Mouse (Mus musculus) CH12.LX (cell line): ENCODE results near the gene Prpf31. TPM values are rescaled to one million over a fixed set of nuclear protein-coding genes. Genes with fewer than 3 reads are reported as not detected.

Source experiments
- DNase-seq: peaks from one replicate; pipeline ENCODE4 v3.0.0-alpha.2; 2013; ENCODE audit errors: extremely low read depth
- H3K27ac ChIP-seq: 2 replicates; pipeline ENCODE4 v1.5.1; 2012; ENCODE audit warnings: low read depth, mild to moderate bottlenecking, control low read depth, moderate library complexity; ENCODE audit not compliant: insufficient read depth
- H3K27me3 ChIP-seq: replicated peaks from 2 replicates; pipeline ENCODE3; 2012; ENCODE audit warnings: inconsistent platforms
- H3K36me3 ChIP-seq, 2 experiments: replicated peaks in 1 of 2; 2 replicates each; pipeline versions ENCODE3 to v1.6.1; 2012; ENCODE audit warnings: inconsistent platforms in 1 of 2, low read length in 1 of 2, mild to moderate bottlenecking in 1 of 2, mixed read lengths in 1 of 2, moderate library complexity in 1 of 2; ENCODE audit not compliant: control insufficient read depth in 1 of 2, insufficient read depth in 1 of 2
- H3K4me1 ChIP-seq, 2 experiments: 2 replicates each; pipeline ENCODE4 v1.6.1; 2012; ENCODE audit warnings: inconsistent platforms in 1 of 2, moderate library complexity in 1 of 2; ENCODE audit not compliant: insufficient read depth in 2 of 2, control insufficient read depth in 1 of 2
- H3K4me2 ChIP-seq: 2 replicates; pipeline ENCODE4 v1.6.1; 2012; ENCODE audit warnings: low read depth, mild to moderate bottlenecking, control low read depth; ENCODE audit not compliant: poor library complexity, insufficient read depth, severe bottlenecking
- H3K4me3 ChIP-seq, 3 experiments: fragments of 150-350 bp in 1 of 3; sonication (generic) in 1 of 3; replicated peaks in 1 of 3; 2 replicates each; pipeline versions ENCODE3 to v1.5.1; 2011 to 2012; ENCODE audit warnings: low read depth in 2 of 3, low read length in 2 of 3, mild to moderate bottlenecking in 2 of 3, moderate library complexity in 2 of 3, control low read depth in 1 of 3, improper control_type of control experiment in 1 of 3, inconsistent platforms in 1 of 3, mixed read lengths in 1 of 3; ENCODE audit not compliant: poor library complexity in 1 of 3
- H3K79me2 ChIP-seq: replicated peaks from 2 replicates; pipeline ENCODE4 v1.6.1; 2012; ENCODE audit warnings: mild to moderate bottlenecking, moderate library complexity; ENCODE audit not compliant: control insufficient read depth, poor library complexity, insufficient read depth, severe bottlenecking; ENCODE audit errors: extremely low read depth
- H3K9ac ChIP-seq: 2 replicates; pipeline ENCODE4 v1.6.1; 2012; ENCODE audit warnings: low read depth, mild to moderate bottlenecking, control low read depth, moderate library complexity; ENCODE audit not compliant: insufficient read depth
- H3K9me3 ChIP-seq: replicated peaks from 2 replicates; pipeline ENCODE3; 2012; ENCODE audit warnings: low read length, inconsistent platforms, mixed read lengths
- BHLHE40 ChIP-seq: IDR thresholded peaks from 2 replicates; pipeline ENCODE4 v1.6.1; 2011; ENCODE audit warnings: mild to moderate bottlenecking, low read depth, low read length, improper control_type of control experiment
- CHD2 ChIP-seq: IDR thresholded peaks from 2 replicates; pipeline ENCODE4 v1.6.1; 2011; ENCODE audit warnings: low read length, improper control_type of control experiment
- CTCF ChIP-seq, 2 experiments: IDR thresholded peaks in 1 of 2; conservative IDR thresholded peaks in 1 of 2; 2 replicates each; pipeline ENCODE4 v1.5.1; 2011 to 2012; ENCODE audit warnings: low read depth in 2 of 2, low read length in 2 of 2, improper control_type of control experiment in 1 of 2, inconsistent platforms in 1 of 2, mild to moderate bottlenecking in 1 of 2, moderate library complexity in 1 of 2
- ELF1 ChIP-seq: IDR thresholded peaks from 2 replicates; pipeline ENCODE4 v1.6.1; 2014; ENCODE audit warnings: low read depth, mild to moderate bottlenecking, inconsistent platforms, low read length, improper control_type of control experiment
- GABPA ChIP-seq: IDR thresholded peaks from 2 replicates; pipeline ENCODE4 v1.6.1; 2012; ENCODE audit warnings: low read depth, low read length, improper control_type of control experiment, inconsistent platforms; ENCODE audit not compliant: insufficient replicate concordance
- IRF4 ChIP-seq: IDR thresholded peaks from 2 replicates; pipeline ENCODE4 v1.6.1; 2014; ENCODE audit warnings: low read depth, mild to moderate bottlenecking, inconsistent platforms, low read length, improper control_type of control experiment
- JUND ChIP-seq: conservative IDR thresholded peaks from 2 replicates; pipeline ENCODE4 v1.6.1; 2011; ENCODE audit warnings: low read depth, low read length, improper control_type of control experiment
- KAT2A ChIP-seq: IDR thresholded peaks from 2 replicates; pipeline ENCODE4 v1.6.1; 2012; ENCODE audit warnings: low read length, improper control_type of control experiment, inconsistent platforms; ENCODE audit not compliant: insufficient replicate concordance
- MAZ ChIP-seq: IDR thresholded peaks from 2 replicates; pipeline ENCODE4 v1.6.1; 2012; ENCODE audit warnings: low read depth, mild to moderate bottlenecking, inconsistent platforms, low read length, improper control_type of control experiment, moderate library complexity
- MYC ChIP-seq: IDR thresholded peaks from 2 replicates; pipeline ENCODE4 v1.6.1; 2011; ENCODE audit warnings: low read depth, mild to moderate bottlenecking, improper control_type of control experiment, low read length
- NELFE ChIP-seq: IDR thresholded peaks from 2 replicates; pipeline ENCODE4 v1.6.1; 2011; ENCODE audit warnings: low read depth, low read length, improper control_type of control experiment
- NRF1 ChIP-seq: IDR thresholded peaks from 2 replicates; pipeline ENCODE4 v1.6.1; 2014; ENCODE audit warnings: low read depth, mild to moderate bottlenecking, inconsistent platforms, low read length, improper control_type of control experiment, moderate library complexity
- PAX5 ChIP-seq: IDR thresholded peaks from 2 replicates; pipeline ENCODE4 v1.6.1; 2012; ENCODE audit warnings: low read length, inconsistent platforms, mixed read lengths
- RAD21 ChIP-seq: IDR thresholded peaks from 2 replicates; pipeline ENCODE4 v1.6.1; 2011; ENCODE audit warnings: low read depth, mild to moderate bottlenecking, low read length, improper control_type of control experiment, moderate library complexity
- SMC3 ChIP-seq: IDR thresholded peaks from 2 replicates; pipeline ENCODE4 v1.6.1; 2011; ENCODE audit warnings: low read depth, low read length, improper control_type of control experiment
- TBP ChIP-seq: conservative IDR thresholded peaks from 2 replicates; pipeline ENCODE4 v1.6.1; 2011; ENCODE audit warnings: low read depth, low read length, improper control_type of control experiment
- TCF12 ChIP-seq: IDR thresholded peaks from 2 replicates; pipeline ENCODE4 v1.6.1; 2014; ENCODE audit warnings: low read depth, mild to moderate bottlenecking, inconsistent platforms, low read length, improper control_type of control experiment
- USF2 ChIP-seq: conservative IDR thresholded peaks from 2 replicates; pipeline ENCODE4 v1.6.1; 2011; ENCODE audit warnings: low read depth, low read length, improper control_type of control experiment
- ZC3H11A ChIP-seq: IDR thresholded peaks from 2 replicates; pipeline ENCODE4 v1.6.1; 2012; ENCODE audit warnings: low read depth, mild to moderate bottlenecking, inconsistent platforms, low read length, improper control_type of control experiment
- ZKSCAN1 ChIP-seq: IDR thresholded peaks from 2 replicates; pipeline ENCODE4 v1.6.1; 2012; ENCODE audit warnings: low read depth, inconsistent platforms, low read length, improper control_type of control experiment, borderline replicate concordance
- ZMIZ1 ChIP-seq: IDR thresholded peaks from 2 replicates; pipeline ENCODE4 v1.6.1; 2012; ENCODE audit warnings: low read depth, mild to moderate bottlenecking, inconsistent platforms, low read length, improper control_type of control experiment
- dilution Hi-C: fragments of 300-500 bp; cut with MboI; formaldehyde crosslinking; loops from 2 replicates; pipeline ENCODE4 v1.14.3; 2020; ENCODE audit warnings: low sequenced_read_pairs; ENCODE audit not compliant: extremely low pct_unique_long_range_greater_than_20kb, extremely low pct_ligation_motif_present
- in situ Hi-C: fragments of 300-500 bp; cut with MboI; formaldehyde crosslinking; loops from 3 replicates; pipeline ENCODE4 v1.14.3; 2019; ENCODE audit warnings: low sequenced_read_pairs, low pct_ligation_motif_present, low pct_unique_long_range_greater_than_20kb, mixed read lengths
- polyA plus RNA-seq: library from polyadenylated mRNA; unstranded; fragments of >175 nt; gene quantifications from 2 replicates; pipeline ENCODE4 v1.2.1, GENCODE M21; 2012; ENCODE audit warnings: low read depth; ENCODE audit not compliant: insufficient read length
- total RNA-seq, 2 experiments: library from RNA; depleted of rRNA; stranded (reverse); fragments of 300-350 nt in 1 of 2; fragments of >200 nt in 1 of 2; gene quantifications; 2 replicates each; pipeline ENCODE4 v1.2.3; 2012 to 2014

Prpf31 gene
- total and polyA plus RNA-seq, 3 experiments: 99.2 to 171 (median 117) TPM

DNA sequence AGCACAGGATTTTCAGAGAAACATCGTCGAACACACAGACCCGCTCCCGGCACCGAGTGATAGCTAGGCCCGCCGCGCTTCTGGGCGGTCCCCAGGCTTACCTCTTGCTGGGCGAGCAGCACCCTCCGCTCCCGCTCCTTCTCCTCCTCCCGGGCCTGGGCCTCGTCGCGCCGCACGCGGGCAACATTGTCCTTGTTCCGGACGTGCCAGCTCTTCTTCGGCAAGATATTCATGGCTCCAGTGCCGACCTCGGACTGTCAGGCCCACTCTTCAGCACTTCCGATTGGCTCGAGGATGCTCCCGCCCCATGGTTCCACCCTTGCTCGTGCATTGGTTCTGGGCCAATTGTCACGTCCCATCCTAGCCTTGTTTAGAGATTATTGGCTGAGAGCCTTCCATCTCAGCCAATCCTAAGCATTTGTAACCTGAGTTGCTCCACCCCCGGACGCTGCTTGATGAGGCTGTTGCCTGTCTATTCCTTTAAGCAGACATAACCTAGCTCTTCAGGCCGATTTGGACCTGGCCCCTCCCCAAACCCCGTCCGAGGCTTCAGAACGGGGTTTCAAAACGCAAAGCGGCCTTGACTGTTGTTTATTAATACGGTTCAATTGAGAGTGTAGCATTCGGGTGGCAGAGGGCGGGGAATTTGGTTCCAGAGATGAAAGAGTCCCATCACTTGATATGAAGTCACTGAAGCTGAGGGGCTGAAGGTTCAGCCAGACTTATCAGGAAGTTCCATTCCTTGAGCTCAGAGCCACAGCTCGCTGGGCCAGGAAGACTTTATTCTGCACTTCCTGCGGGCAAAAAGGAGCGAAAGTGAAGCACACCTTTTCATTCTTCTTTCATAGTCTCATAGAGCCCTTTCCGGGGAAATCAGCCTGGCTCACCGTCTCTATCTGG is 35.7 kb downstream of the Prpf31 start, which contains the start of gene Leng1 (continued):
- TF ChIP-seq MAZ (no peak; the same call in 1 of the 2 replicates), NRF1 (peak; percentile 52; the same call in 1 of the 2 replicates), JUND (no peak), BHLHE40 (peak; percentile 68), KAT2A (no peak), TCF12 (peak; percentile 64; the same call in 1 of the 2 replicates), TBP (peak; percentile 89), ZMIZ1 (peak; percentile 81; the same call in 1 of the 2 replicates), PAX5 (no peak), GABPA (no peak), USF2 (no peak), MYC (0 out of 2 replicates have a peak, but pooled peaks have one; percentile 22)

DNA sequence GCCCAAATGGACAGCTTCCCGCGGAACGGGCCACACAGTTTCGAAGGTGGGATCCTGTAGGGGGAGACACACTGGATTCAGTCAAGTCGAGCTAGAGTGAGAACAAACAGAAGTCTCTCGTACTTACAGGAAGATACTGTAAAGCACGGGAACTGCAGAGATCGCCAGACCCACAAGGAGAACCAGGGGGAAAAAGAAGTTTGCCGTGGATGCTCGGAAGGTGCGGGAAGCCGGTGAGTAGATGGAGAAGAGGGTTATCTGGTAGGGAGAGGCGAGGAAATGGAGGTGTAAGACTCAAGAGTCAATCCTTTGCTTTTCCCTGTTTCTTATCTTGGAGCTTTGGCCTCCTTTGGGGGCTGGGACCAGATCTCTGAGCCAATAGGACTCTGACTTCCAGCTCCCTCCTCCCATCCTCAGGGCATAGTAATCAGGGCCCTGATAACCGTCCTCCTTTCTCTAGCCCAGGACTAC is 37.2 kb downstream of the Prpf31 start:
- dilution Hi-C loops: no loop called here
- H3K4me3 ChIP-seq: no peak overlapping the region
- no peak for DNase-seq

DNA sequence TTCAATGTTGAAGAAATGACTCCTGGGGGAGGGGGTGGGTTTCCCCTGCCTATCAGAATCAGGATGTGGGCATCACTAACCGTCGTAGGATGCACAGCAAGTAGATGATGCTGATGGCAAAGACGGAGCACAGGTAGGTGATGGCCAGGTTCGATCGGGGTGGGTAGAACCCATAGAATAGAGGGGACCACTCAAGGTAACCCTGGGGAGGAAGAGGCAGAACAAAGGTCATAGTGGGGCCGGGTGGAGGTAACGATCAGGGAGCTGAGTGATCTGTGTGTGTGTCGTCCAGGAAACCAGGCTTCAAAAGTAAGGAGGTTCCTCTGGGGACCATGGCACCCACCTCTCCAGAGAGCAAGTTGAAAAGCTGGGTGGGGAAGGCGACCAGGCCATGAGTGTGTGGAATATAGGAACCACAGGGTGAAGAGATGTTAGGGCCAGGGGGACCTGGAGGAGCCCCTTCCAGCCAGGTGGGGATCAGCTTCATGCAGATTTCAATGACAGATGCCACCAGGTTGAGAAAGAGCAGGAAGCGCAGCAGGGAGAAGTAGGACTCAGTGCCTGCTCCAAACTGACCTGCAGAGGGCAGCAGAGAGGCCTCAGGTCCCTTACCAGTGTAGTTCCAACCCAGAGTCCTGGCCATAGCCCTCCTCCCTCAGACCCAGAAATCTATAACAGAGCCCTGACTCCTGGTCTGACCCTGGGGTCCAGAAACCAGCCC is 44.9 kb downstream of the Prpf31 start:
- dilution Hi-C loops: no loop called here
- Histone ChIP-seq H3K27ac (no peak overlapping the region), H3K9ac (no peak overlapping the region), H3K4me2 (no peak overlapping the region)
- TF ChIP-seq IRF4 (peak; percentile 17; the same call in 1 of the 2 replicates), ELF1 (0 out of 2 replicates have a peak, but pooled peaks have one; percentile 38), CHD2 (no peak), ZC3H11A (peak; percentile 14; the same call in 1 of the 2 replicates), RAD21 (peak; percentile 71), SMC3 (peak; percentile 84), TCF12 (0 out of 2 replicates have a peak, but pooled peaks have one; percentile 14), CTCF (conservative IDR thresholded peaks at IDR 0.05 in 1 of 2, IDR thresholded peaks at IDR 0.05 in 1 of 2; ENCODE audit: low read depth in 2 of 2, low read length in 2 of 2) (peak; percentile 88 to 96), ZKSCAN1 (no peak), MAZ (no peak)
- TF ChIP-seq, all 38 proteins: peak for 7
- H3K4me3 ChIP-seq: no peak overlapping the region
- H3K4me1 ChIP-seq: peaks cover 0 to 28% of the 10 kb centered on the region in 2 experiments; a peak in 2 of 4 replicates
- no peaks in the 10 kb centered on the region for H3K79me2 ChIP-seq
- peaks cover 0 to 39% of the 10 kb centered on the region in 2 experiments for H3K36me3 ChIP-seq
- H3K9me3 ChIP-seq: no peaks in the 10 kb centered on the region
- peak; percentile 85 for DNase-seq
- in situ Hi-C loops: no loop called here
- H3K27me3 ChIP-seq: no peaks in the 10 kb centered on the region

More for the DNA sequence above, 37.2 kb downstream of the Prpf31 start:
- in situ Hi-C loops: no loop called here
- Histone ChIP-seq H3K9ac (no peak overlapping the region), H3K27me3 (no peaks in the 10 kb centered on the region), H3K27ac (no peak overlapping the region), H3K4me2 (no peak overlapping the region), H3K9me3 (no peaks in the 10 kb centered on the region), H3K79me2 (peaks cover 13% of the 10 kb centered on the region; the same call in 1 of the 2 replicates), H3K4me1 (peaks cover 0 to 25% of the 10 kb centered on the region in 2 experiments; a peak in 2 of 4 replicates), H3K36me3 (peaks cover 6 to 31% of the 10 kb centered on the region in 2 experiments)
- TF ChIP-seq NRF1: no peak
- no peak for TF ChIP-seq NELFE
